Mouse (Mus musculus) liver, embryonic 11.5 days (tissue): ENCODE results near the gene Odc1. TPM values are rescaled to one million over a fixed set of nuclear protein-coding genes. Genes with fewer than 3 reads are reported as not detected.
"Not testable (repeated sequence)": the region's sequence is repeated elsewhere in the genome, so short reads cannot be mapped to it uniquely, and the experiment has no call there.

ENCODE experiments used
- ATAC-seq: fragments of 200-750 bp; cut with Nextera tagmentation; replicated peaks from 2 replicates; pipeline ENCODE4 v1.8.0; 2017; ENCODE audit warnings: moderate number of reproducible peaks, mild to moderate bottlenecking, moderate TSS enrichment, moderate library complexity; ENCODE audit not compliant: low FRiP score
- DNase-seq: peaks from one replicate; pipeline ENCODE4 v3.0.0-alpha.2; 2017; ENCODE audit warnings: low spot score
- H3K27ac ChIP-seq: fragments of 300-500 bp; sonication (generic); 2 replicates; pipeline ENCODE4 v1.5.1; 2014; ENCODE audit warnings: mild to moderate bottlenecking, low read depth, low read length, control low read depth
- H3K27me3 ChIP-seq: fragments of 300-500 bp; sonication (generic); replicated peaks from 2 replicates; pipeline ENCODE4 v1.6.1; 2014; ENCODE audit warnings: low read length, mixed read lengths; ENCODE audit not compliant: control insufficient read depth, insufficient read depth
- H3K36me3 ChIP-seq: fragments of 300-500 bp; sonication (generic); 2 replicates; pipeline ENCODE4 v1.6.1; 2014; ENCODE audit warnings: mild to moderate bottlenecking, low read length, moderate library complexity, mixed read lengths; ENCODE audit not compliant: control insufficient read depth, insufficient read depth
- H3K4me1 ChIP-seq: fragments of 300-500 bp; sonication (generic); replicated peaks from 2 replicates; pipeline ENCODE4 v1.6.1; 2014; ENCODE audit warnings: low read length, mixed read lengths; ENCODE audit not compliant: control insufficient read depth, insufficient read depth
- H3K4me2 ChIP-seq: fragments of 300-500 bp; sonication (generic); 2 replicates; pipeline ENCODE4 v1.6.1; 2014; ENCODE audit warnings: mild to moderate bottlenecking, control low read depth, moderate library complexity
- H3K4me3 ChIP-seq: fragments of 300-500 bp; sonication (generic); 2 replicates; pipeline ENCODE4 v1.5.1; 2014; ENCODE audit warnings: low read depth, low read length, control low read depth
- H3K9ac ChIP-seq: fragments of 300-500 bp; sonication (generic); 2 replicates; pipeline ENCODE4 v1.6.1; 2014; ENCODE audit warnings: low read depth, low read length, control low read depth
- H3K9me3 ChIP-seq: fragments of 300-500 bp; sonication (generic); 2 replicates; pipeline ENCODE4 v1.6.1; 2016; ENCODE audit warnings: low read length, inconsistent platforms, mixed read lengths; ENCODE audit not compliant: control insufficient read depth
- WGBS: fragments of 180-500 bp; shearing (Covaris S2); extraction: QIAGEN DNeasy Blood & Tissue Kit; methylation state at CpG from one replicate; pipeline ENCODE4 v1.1.7; 2014; 5-methylcytosine and 5-hydroxymethylcytosine counted together
- polyA plus RNA-seq: library from polyadenylated mRNA; unstranded; fragments of >200 nt; fragmentation: Nextera tagmentation; extraction: Ambion mirVana; gene quantifications from 2 replicates; pipeline ENCODE4 v1.2.1, GENCODE M21; 2014

The Odc1 gene
- polyA plus RNA-seq, 1 experiment from 2014 or later, result 446 TPM

GRCm38 (mm10) chr12:17545107-17545571, 545 bp downstream of the Odc1 start:
- Histone ChIP-seq H3K9me3 (no peaks in the 10 kb centered on the region), H3K9ac (peak overlapping the region; percentile 99), H3K27ac (peak overlapping the region; percentile 91), H3K4me1 (peaks cover 21% of the 10 kb centered on the region), H3K27me3 (no peaks in the 10 kb centered on the region), H3K36me3 (peaks cover 28% of the 10 kb centered on the region), H3K4me2 (peak overlapping the region; percentile 89), H3K4me3 (peak overlapping the region; percentile 99)
- peak; percentile 47 for ATAC-seq
- no peak for DNase-seq
- under 1% methylated on average over 39 of the region's 40 CpGs for WGBS

- DNase-seq (no peak), ATAC-seq (no peak)
- Histone ChIP-seq H3K27ac (no peak overlapping the region), H3K27me3 (no peaks in the 10 kb centered on the region), H3K4me1 (peaks cover 14% of the 10 kb centered on the region), H3K9me3 (no peaks in the 10 kb centered on the region), H3K9ac (peak overlapping the region; percentile 99), H3K36me3 (peaks cover 28% of the 10 kb centered on the region), H3K4me3 (peak overlapping the region; percentile 99), H3K4me2 (peak overlapping the region; percentile 89)
- 3% methylated on average over 8 of the region's 8 CpGs for WGBS
Observed at GRCm38 (mm10) chr12:17545884-17546283, 1.3 kb downstream of the Odc1 start.

DNA sequence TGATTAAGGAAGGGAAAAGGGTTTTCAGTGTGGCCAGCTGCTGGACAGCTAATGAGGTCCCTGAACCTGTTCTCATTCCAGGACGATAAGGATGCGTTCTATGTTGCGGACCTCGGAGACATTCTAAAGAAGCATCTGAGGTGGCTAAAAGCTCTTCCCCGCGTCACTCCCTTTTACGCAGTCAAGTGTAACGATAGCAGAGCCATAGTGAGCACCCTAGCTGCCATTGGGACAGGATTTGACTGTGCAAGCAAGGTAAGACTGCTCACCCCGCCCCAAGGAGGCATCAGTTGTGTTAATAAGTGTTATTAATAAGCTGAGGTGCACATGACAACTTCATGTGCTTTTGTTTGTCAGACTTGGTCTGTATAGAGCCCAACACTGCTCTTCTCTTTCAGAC, 3.0 kb downstream of the Odc1 start:
- ATAC-seq, H3K27ac ChIP-seq, H3K9ac ChIP-seq, H3K9me3 ChIP-seq, H3K27me3 ChIP-seq, DNase-seq, H3K4me2 ChIP-seq, H3K4me3 ChIP-seq: not testable (repeated sequence)
- 94% methylated on average over 9 of the region's 9 CpGs for whole genome bisulfite sequencing
- Histone ChIP-seq H3K4me1 (peaks cover 14% of the 10 kb centered on the region), H3K36me3 (peaks cover 38% of the 10 kb centered on the region)

DNA sequence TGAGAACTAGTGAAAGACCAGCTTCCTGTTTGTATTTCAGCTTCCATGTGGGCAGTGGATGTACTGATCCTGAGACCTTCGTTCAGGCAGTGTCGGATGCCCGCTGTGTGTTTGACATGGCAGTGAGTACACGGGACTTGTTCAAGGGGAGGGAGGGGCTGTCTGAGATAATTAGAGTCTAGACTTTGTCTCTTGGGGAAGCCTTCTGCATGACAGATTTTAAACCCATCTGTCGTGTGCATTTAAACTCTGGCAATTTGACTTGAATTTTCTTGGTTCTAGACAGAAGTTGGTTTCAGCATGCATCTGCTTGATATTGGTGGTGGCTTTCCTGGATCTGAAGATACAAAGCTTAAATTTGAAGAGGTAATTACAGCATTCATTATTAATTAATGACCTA, 3.9 kb downstream of the Odc1 start:
- DNase-seq (no peak), ATAC-seq (no peak)
- Histone ChIP-seq H3K4me3 (no peak overlapping the region), H3K27me3 (no peaks in the 10 kb centered on the region), H3K4me1 (peaks cover 14% of the 10 kb centered on the region), H3K27ac (no peak overlapping the region), H3K36me3 (peaks cover 38% of the 10 kb centered on the region), H3K4me2 (no peak overlapping the region), H3K9me3 (no peaks in the 10 kb centered on the region), H3K9ac (no peak overlapping the region)
- 88% methylated on average over 5 of the region's 5 CpGs for WGBS

- DNase-seq, H3K9me3 ChIP-seq, H3K9ac ChIP-seq, H3K27me3 ChIP-seq, H3K27ac ChIP-seq, ATAC-seq, H3K4me1 ChIP-seq, H3K4me2 ChIP-seq, H3K4me3 ChIP-seq: not testable (repeated sequence)
- WGBS, result 88% methylated on average over 5 of the region's 5 CpGs
- H3K36me3 ChIP-seq, result peaks cover 38% of the 10 kb centered on the region
Observed at GRCm38 (mm10) chr12:17549421-17549820, 4.8 kb downstream of the Odc1 start.

GRCm38 (mm10) chr12:17551208-17551995, 6.8 kb downstream of the Odc1 start:
- peaks cover 38% of the 10 kb centered on the region for H3K36me3 ChIP-seq
- ATAC-seq (no peak), DNase-seq (no peak)
- no peak overlapping the region for H3K27ac ChIP-seq
- H3K9me3 ChIP-seq, result no peaks in the 10 kb centered on the region
- no peaks in the 10 kb centered on the region for H3K27me3 ChIP-seq
- H3K4me1 ChIP-seq, result peaks cover 8% of the 10 kb centered on the region
- no peak overlapping the region for H3K4me2 ChIP-seq
- H3K4me3 ChIP-seq, result no peak overlapping the region
- no peak overlapping the region for H3K9ac ChIP-seq
- 71% methylated on average over 3 of the region's 3 CpGs for WGBS

DNA sequence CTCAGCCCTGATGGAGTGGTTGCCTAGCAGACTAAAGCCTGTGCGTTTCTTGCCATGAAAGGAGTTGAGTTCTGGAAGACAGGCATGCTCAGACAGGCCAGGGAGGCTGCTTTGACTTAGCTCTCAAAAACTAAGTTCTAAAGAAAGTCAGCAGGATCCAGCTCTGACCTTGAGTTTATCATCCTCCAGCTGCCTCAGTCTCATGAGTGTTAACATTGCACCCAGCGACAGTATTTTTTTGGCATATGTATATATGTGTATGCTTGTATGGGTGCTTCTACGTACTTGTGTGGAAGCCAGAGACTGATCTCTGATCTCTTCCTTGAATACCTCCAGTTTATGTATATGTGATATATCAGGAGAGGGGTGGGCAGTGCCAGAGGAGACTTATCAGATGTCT, 7.8 kb downstream of the Odc1 start:
- DNase-seq, result no peak
- Histone ChIP-seq H3K9me3 (no peaks in the 10 kb centered on the region), H3K4me2 (no peak overlapping the region), H3K4me3 (no peak overlapping the region), H3K4me1 (no peaks in the 10 kb centered on the region), H3K9ac (no peak overlapping the region), H3K27me3 (no peaks in the 10 kb centered on the region), H3K27ac (no peak overlapping the region; the same call in 1 of the 2 replicates), H3K36me3 (peaks cover 31% of the 10 kb centered on the region)
- ATAC-seq, result peak; percentile 5; the same call in 1 of the 2 replicates
- 69% methylated on average over 3 of the region's 3 CpGs for WGBS

GRCm38 (mm10) chr12:17552949-17553348, 8.4 kb downstream of the Odc1 start:
- Histone ChIP-seq H3K9me3 (no peaks in the 10 kb centered on the region), H3K27ac (peak overlapping the region; percentile 54), H3K27me3 (no peaks in the 10 kb centered on the region), H3K4me1 (no peaks in the 10 kb centered on the region), H3K9ac (no peak overlapping the region), H3K4me2 (no peak overlapping the region), H3K4me3 (no peak overlapping the region), H3K36me3 (peaks cover 26% of the 10 kb centered on the region)
- 46% methylated on average over 2 of the region's 2 CpGs for WGBS
- ATAC-seq (peak; percentile 25), DNase-seq (no peak)

DNA sequence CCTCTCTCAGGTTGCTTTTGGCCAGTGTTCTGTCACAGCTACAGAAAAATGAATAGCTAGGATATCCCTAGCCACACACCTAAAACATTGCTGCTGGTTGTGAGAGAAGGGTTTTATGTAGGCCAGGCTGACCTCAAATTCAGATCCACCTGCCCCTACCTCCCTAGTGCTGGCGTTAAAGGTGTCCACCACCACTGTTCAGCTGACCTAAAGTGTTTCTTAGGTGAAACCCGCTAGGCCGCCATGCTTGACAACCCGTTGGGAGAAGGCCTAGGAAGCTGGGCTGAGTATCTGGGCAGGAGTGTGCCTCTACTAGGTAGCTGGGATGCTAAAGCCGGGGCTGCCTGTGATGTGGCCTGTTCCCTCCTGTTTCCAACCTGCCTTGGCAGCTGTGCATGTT, 9.0 kb downstream of the Odc1 start:
- H3K4me3 ChIP-seq, result no peak overlapping the region
- H3K27me3 ChIP-seq, result no peaks in the 10 kb centered on the region
- no peak for ATAC-seq
- 77% methylated on average over 5 of the region's 5 CpGs for WGBS
- H3K4me1 ChIP-seq, result no peaks in the 10 kb centered on the region
- no peak for DNase-seq
- no peak overlapping the region for H3K4me2 ChIP-seq
- H3K9ac ChIP-seq, result no peak overlapping the region
- peaks cover 21% of the 10 kb centered on the region for H3K36me3 ChIP-seq
- no peaks in the 10 kb centered on the region for H3K9me3 ChIP-seq
- H3K27ac ChIP-seq, result no peak overlapping the region
